Mouse (Mus musculus) ES-Bruce4 (cell line): Measurements from ENCODE around the gene Amn.

Experiments
- CTCF ChIP-seq: IDR thresholded peaks from one replicate; pipeline ENCODE4 v1.8.1; 2011; ENCODE audit warnings: low read depth, low read length
- EP300 ChIP-seq: IDR thresholded peaks from 2 replicates; pipeline ENCODE4 v1.6.1; 2011; ENCODE audit warnings: low read depth, low read length; ENCODE audit not compliant: insufficient read depth

- TF ChIP-seq CTCF: no peak
- no peak for TF ChIP-seq EP300
Measured at GRCm38 (mm10) chr12:111324536-111324935, 53.6 kb downstream of the Amn start.
